Mouse (Mus musculus): ENCODE data around the gene Znhit1. TPM values are rescaled to one million over a fixed set of nuclear protein-coding genes. Genes with fewer than 3 reads are reported as not detected.
A peak's percentile ranks its signal among the peaks of the same experiment; 100 is the strongest.
"Not testable (repeated sequence)": the region's sequence is repeated elsewhere in the genome, so short reads cannot be mapped to it uniquely, and the experiment has no call there.

The Znhit1 gene
- total RNA-seq, 2 experiments from 2014 or later, result 57.2 to 67.0 TPM

GRCm38 (mm10) chr5:136958991-136959605 is 28.7 kb downstream of the Znhit1 start:
- DNase-seq (ENCODE audit: low spot score), result no peak
- intact Hi-C loops (cut with DNase I), result no loop called here

- intact Hi-C loops (cut with DNase I), result no loop called here
- DNase-seq (ENCODE audit: low spot score), result no peak
Measured at GRCm38 (mm10) chr5:136957250-136957649, 30.6 kb downstream of the Znhit1 start.

- DNase-seq (ENCODE audit: low spot score), result no peak
- intact Hi-C loops (cut with DNase I), result no loop called here
Measured at GRCm38 (mm10) chr5:136955622-136956021, 32.2 kb downstream of the Znhit1 start.

GRCm38 (mm10) chr5:136953440-136953951 is 34.3 kb downstream of the Znhit1 start:
- peak; percentile 20 for DNase-seq (ENCODE audit: low spot score)
- intact Hi-C loops (cut with DNase I), result no loop called here

GRCm38 (mm10) chr5:136953015-136953414 is 34.8 kb downstream of the Znhit1 start, which contains the start of gene Fis1:
Fis1 (plus strand) TSS chr5:136953275.
- DNase-seq (ENCODE audit: low spot score), result peak; percentile 94
- intact Hi-C loops (cut with DNase I), result no loop called here

GRCm38 (mm10) chr5:136952153-136952552 is 35.7 kb downstream of the Znhit1 start:
- intact Hi-C loops (cut with DNase I), result no loop called here
- DNase-seq (ENCODE audit: low spot score), result no peak

- intact Hi-C loops (cut with DNase I), result no loop called here
- no peak for DNase-seq (ENCODE audit: low spot score)
Measured at GRCm38 (mm10) chr5:136950521-136950920, 37.3 kb downstream of the Znhit1 start.

GRCm38 (mm10) chr5:136949551-136950336 is 38.1 kb downstream of the Znhit1 start:
- intact Hi-C loops (cut with DNase I); DNase-seq (ENCODE audit: low spot score): not testable (repeated sequence)

- DNase-seq (ENCODE audit: low spot score), result no peak
- intact Hi-C loops (cut with DNase I), result no loop called here
Measured at GRCm38 (mm10) chr5:136947874-136948273, 39.9 kb downstream of the Znhit1 start.

- DNase-seq (ENCODE audit: low spot score), result no peak
- intact Hi-C loops (cut with DNase I), result no loop called here
Measured at GRCm38 (mm10) chr5:136945084-136945483, 42.7 kb downstream of the Znhit1 start.

GRCm38 (mm10) chr5:136943382-136943781 is 44.4 kb downstream of the Znhit1 start:
- intact Hi-C loops (cut with DNase I), result no loop called here

GRCm38 (mm10) chr5:136942781-136943180 is 45.0 kb downstream of the Znhit1 start:
- intact Hi-C loops (cut with DNase I), result no loop called here
- DNase-seq (ENCODE audit: low spot score), result no peak

More at GRCm38 (mm10) chr5:136943382-136943781, 44.4 kb downstream of the Znhit1 start:
- DNase-seq (ENCODE audit: low spot score), result no peak

- no peak for DNase-seq (ENCODE audit: low spot score)
- intact Hi-C loops (cut with DNase I), result no loop called here
Measured at GRCm38 (mm10) chr5:136940845-136941560, 46.8 kb downstream of the Znhit1 start.

- intact Hi-C loops (cut with DNase I); DNase-seq (ENCODE audit: low spot score): not testable (repeated sequence)
Measured at GRCm38 (mm10) chr5:136940029-136940428, 47.8 kb downstream of the Znhit1 start.

GRCm38 (mm10) chr5:136939284-136939683 is 48.5 kb downstream of the Znhit1 start:
- no peak for DNase-seq (ENCODE audit: low spot score)
- intact Hi-C loops (cut with DNase I), result loop anchor here (10.0 kb wide), 1 partner anchor 166 kb away; no protein-coding TSS in a partner anchor

- intact Hi-C loops (cut with DNase I), result loop anchor here (10.0 kb wide), 1 partner anchor 167 kb away; no protein-coding TSS in a partner anchor
- DNase-seq (ENCODE audit: low spot score), result no peak
Measured at GRCm38 (mm10) chr5:136937621-136938020, 50.2 kb downstream of the Znhit1 start.

GRCm38 (mm10) chr5:136936750-136937149 is 51.1 kb downstream of the Znhit1 start:
- DNase-seq (ENCODE audit: low spot score), result no peak
- intact Hi-C loops (cut with DNase I), result loop anchor here (10.0 kb wide), 1 partner anchor 168 kb away; no protein-coding TSS in a partner anchor

- intact Hi-C loops (cut with DNase I), result loop anchor here (10.0 kb wide), 1 partner anchor 169 kb away; no protein-coding TSS in a partner anchor
- no peak for DNase-seq (ENCODE audit: low spot score)
Measured at GRCm38 (mm10) chr5:136935905-136936695, 51.7 kb downstream of the Znhit1 start.

- intact Hi-C loops (cut with DNase I), result loop anchor here (10.0 kb wide), 1 partner anchor 171 kb away; no protein-coding TSS in a partner anchor
- DNase-seq (ENCODE audit: low spot score), result no peak
Measured at GRCm38 (mm10) chr5:136933930-136934329, 53.9 kb downstream of the Znhit1 start.
